Mouse (Mus musculus) midbrain, postnatal 0 days (tissue): ENCODE data around the gene Klhl3. TPM values are rescaled to one million over a fixed set of nuclear protein-coding genes. Genes with fewer than 3 reads are reported as not detected.

Experiments
- ATAC-seq: fragments of 200-750 bp; cut with Nextera tagmentation; 2 replicates; pipeline ENCODE4 v1.8.0; 2017; ENCODE audit warnings: moderate number of reproducible peaks, mild to moderate bottlenecking, moderate TSS enrichment, moderate library complexity; ENCODE audit not compliant: low FRiP score
- DNase-seq: peaks from one replicate; pipeline ENCODE4 v3.0.0-alpha.2; 2015; ENCODE audit warnings: low spot score
- H3K27ac ChIP-seq: fragments of 300-500 bp; sonication (generic); 2 replicates; pipeline ENCODE4 v1.5.1; 2014; ENCODE audit warnings: low read depth, mild to moderate bottlenecking, low read length, mixed read lengths
- H3K27me3 ChIP-seq: fragments of 300-500 bp; sonication (generic); 2 replicates; pipeline ENCODE4 v1.6.1; 2014; ENCODE audit warnings: low read length, control low read depth, mixed read lengths; ENCODE audit not compliant: insufficient read depth
- H3K36me3 ChIP-seq: fragments of 300-500 bp; sonication (generic); 2 replicates; pipeline ENCODE4 v1.6.1; 2014; ENCODE audit warnings: low read length, control low read depth, mixed read lengths; ENCODE audit not compliant: insufficient read depth
- H3K4me1 ChIP-seq: fragments of 300-500 bp; sonication (generic); 2 replicates; pipeline ENCODE4 v1.6.1; 2014; ENCODE audit warnings: mild to moderate bottlenecking, control low read depth, antibody characterized with exemption, low read length, mixed read lengths; ENCODE audit not compliant: insufficient read depth
- H3K4me2 ChIP-seq: fragments of 300-500 bp; sonication (generic); 2 replicates; pipeline ENCODE4 v1.6.1; 2014; ENCODE audit warnings: low read depth, mild to moderate bottlenecking, low read length, mixed read lengths; ENCODE audit not compliant: poor library complexity, severe bottlenecking
- H3K4me3 ChIP-seq: fragments of 300-500 bp; sonication (generic); 2 replicates; pipeline ENCODE4 v1.5.1; 2014; ENCODE audit warnings: low read depth, mild to moderate bottlenecking, low read length, moderate library complexity
- H3K9ac ChIP-seq: fragments of 300-500 bp; sonication (generic); replicated peaks from 2 replicates; pipeline ENCODE4 v1.6.1; 2014; ENCODE audit warnings: mild to moderate bottlenecking, low read length, moderate library complexity, mixed read lengths; ENCODE audit not compliant: poor library complexity, severe bottlenecking
- H3K9me3 ChIP-seq: fragments of 300-500 bp; sonication (generic); 2 replicates; pipeline ENCODE4 v1.6.1; 2016; ENCODE audit warnings: low read length, control low read depth
- CTCF ChIP-seq: IDR thresholded peaks from 2 replicates; pipeline ENCODE4 v1.5.1; 2016; ENCODE audit warnings: antibody characterized with exemption, mild to moderate bottlenecking
- WGBS: fragments of 180-500 bp; shearing (Covaris S2); extraction: QIAGEN DNeasy Blood & Tissue Kit; methylation state at CpG from one replicate; pipeline ENCODE4 v1.1.7; 2014; 5-methylcytosine and 5-hydroxymethylcytosine counted together
- polyA plus RNA-seq: library from polyadenylated mRNA; unstranded; fragments of >200 nt; fragmentation: Nextera tagmentation; extraction: Ambion mirVana; gene quantifications from 2 replicates; pipeline ENCODE4 v1.2.1, GENCODE M21; 2015
- total RNA-seq: library from RNA; depleted of rRNA; stranded (reverse); fragments of >200 nt; gene quantifications from 2 replicates; pipeline ENCODE4 v1.2.3, GENCODE M21; 2014

The Klhl3 gene
- total and polyA plus RNA-seq, 2 experiments from 2014 or later = 11.2 to 13.4 TPM

DNA sequence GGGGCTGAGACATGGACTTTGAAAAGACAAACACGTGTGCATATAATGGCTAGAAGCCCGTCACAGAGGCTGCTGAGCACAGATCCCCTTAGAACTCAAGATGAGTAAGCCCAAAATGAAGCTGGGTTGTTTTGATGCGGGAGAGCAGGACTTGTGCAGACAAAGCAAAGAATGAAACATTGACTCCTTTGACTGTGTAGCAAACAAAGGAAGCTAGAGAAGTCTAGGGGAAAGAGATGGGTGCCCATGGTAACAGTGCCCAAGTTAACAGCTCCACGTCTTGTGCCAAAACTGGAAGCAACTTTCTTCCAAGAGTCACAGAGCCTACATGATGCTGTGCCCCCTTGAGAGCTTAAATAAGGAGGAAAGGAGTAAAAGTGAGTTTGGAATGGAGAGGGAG lies 59.8 kb downstream of the Klhl3 start:
- ATAC-seq = no peak
- Histone ChIP-seq H3K27ac (no peak overlapping the region), H3K27me3 (no peaks in the 10 kb centered on the region), H3K4me1 (no peaks in the 10 kb centered on the region), H3K4me3 (no peak overlapping the region), H3K4me2 (no peak overlapping the region), H3K9ac (no peak overlapping the region), H3K9me3 (no peaks in the 10 kb centered on the region), H3K36me3 (peaks cover 2% of the 10 kb centered on the region; the same call in 1 of the 2 replicates)
- 62% methylated on average over 4 of the region's 4 CpGs for WGBS
- DNase-seq = peak; percentile 53
- no peak for TF ChIP-seq CTCF

DNA sequence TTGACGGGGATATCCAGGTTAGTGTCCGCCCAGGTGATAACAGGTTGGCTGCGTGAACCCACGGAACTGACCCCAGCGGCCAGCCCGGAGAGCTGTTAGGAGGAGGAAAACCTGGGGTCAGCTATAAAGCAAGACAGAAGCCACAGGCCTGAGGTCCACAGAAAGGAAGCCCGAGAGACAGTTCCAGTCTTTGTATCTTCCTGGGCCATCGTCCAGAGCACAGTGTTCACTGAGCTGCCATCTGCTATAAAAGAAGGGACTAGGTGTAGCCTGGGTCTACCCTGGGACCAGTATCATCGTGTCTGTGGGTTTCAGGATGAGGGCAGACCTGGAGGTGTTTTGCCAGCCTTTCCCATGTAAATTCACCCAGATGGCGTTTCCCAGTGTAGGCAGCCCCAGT lies 61.7 kb downstream of the Klhl3 start:
- Histone ChIP-seq H3K9ac (no peak overlapping the region), H3K4me3 (no peak overlapping the region), H3K4me2 (no peak overlapping the region), H3K9me3 (no peaks in the 10 kb centered on the region), H3K27ac (no peak overlapping the region), H3K36me3 (peaks cover 5% of the 10 kb centered on the region; the same call in 1 of the 2 replicates), H3K4me1 (no peaks in the 10 kb centered on the region), H3K27me3 (no peaks in the 10 kb centered on the region)
- WGBS = 84% methylated on average over 10 of the region's 10 CpGs
- no peak for TF ChIP-seq CTCF
- ATAC-seq (no peak), DNase-seq (no peak)

DNA sequence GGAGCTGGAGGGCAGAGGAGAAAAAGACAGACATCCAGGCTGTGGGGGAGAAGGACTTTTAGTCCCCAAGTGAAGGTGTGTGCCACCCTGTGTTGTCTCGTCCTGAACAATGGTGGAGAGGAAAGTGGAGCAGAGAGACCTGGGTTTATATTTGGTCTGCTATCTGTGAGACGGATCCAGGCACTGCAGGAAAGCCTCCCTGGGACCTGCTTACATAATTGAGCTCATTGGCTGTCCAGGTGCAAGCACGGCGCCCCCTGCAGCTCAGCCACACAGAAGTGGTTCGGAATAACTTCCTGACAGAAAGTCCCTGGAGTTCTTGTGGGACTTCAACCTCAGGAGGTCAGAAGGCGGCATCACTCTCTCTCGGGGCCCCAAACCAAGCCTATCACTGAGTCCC lies 62.1 kb downstream of the Klhl3 start:
- no peak for ATAC-seq
- Histone ChIP-seq H3K9me3 (no peaks in the 10 kb centered on the region), H3K4me2 (no peak overlapping the region), H3K9ac (no peak overlapping the region), H3K27ac (no peak overlapping the region), H3K4me3 (no peak overlapping the region), H3K36me3 (peaks cover 5% of the 10 kb centered on the region; the same call in 1 of the 2 replicates), H3K27me3 (no peaks in the 10 kb centered on the region), H3K4me1 (no peaks in the 10 kb centered on the region)
- 63% methylated on average over 7 of the region's 7 CpGs for WGBS
- no peak for DNase-seq
- peak; percentile 27; the same call in 1 of the 2 replicates for TF ChIP-seq CTCF

DNA sequence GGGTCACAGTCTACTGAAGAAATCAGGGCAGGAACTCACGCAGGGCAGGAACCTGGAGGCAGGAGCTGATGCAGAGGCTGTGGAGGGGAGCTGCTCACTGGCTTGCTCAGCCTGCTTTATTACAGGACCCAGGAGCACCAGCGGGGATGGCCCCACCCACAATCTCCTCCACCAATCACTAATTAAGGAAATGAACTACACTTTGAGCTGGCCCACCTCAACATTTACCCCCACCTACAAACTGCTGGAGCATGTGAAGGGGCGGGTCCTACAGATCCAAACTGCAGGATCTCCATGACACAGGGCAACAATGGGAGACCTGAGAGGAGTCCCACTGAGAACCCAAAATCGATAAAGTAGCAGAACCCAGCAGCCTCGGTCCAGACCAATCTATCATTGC lies 64.3 kb downstream of the Klhl3 start:
- Histone ChIP-seq H3K4me2 (no peak overlapping the region), H3K4me1 (no peaks in the 10 kb centered on the region), H3K27me3 (no peaks in the 10 kb centered on the region), H3K27ac (no peak overlapping the region), H3K36me3 (peaks cover 5% of the 10 kb centered on the region; the same call in 1 of the 2 replicates), H3K9me3 (no peaks in the 10 kb centered on the region), H3K4me3 (no peak overlapping the region), H3K9ac (no peak overlapping the region)
- DNase-seq = no peak
- TF ChIP-seq CTCF = no peak
- ATAC-seq = no peak
- 83% methylated on average over 5 of the region's 5 CpGs for WGBS

DNA sequence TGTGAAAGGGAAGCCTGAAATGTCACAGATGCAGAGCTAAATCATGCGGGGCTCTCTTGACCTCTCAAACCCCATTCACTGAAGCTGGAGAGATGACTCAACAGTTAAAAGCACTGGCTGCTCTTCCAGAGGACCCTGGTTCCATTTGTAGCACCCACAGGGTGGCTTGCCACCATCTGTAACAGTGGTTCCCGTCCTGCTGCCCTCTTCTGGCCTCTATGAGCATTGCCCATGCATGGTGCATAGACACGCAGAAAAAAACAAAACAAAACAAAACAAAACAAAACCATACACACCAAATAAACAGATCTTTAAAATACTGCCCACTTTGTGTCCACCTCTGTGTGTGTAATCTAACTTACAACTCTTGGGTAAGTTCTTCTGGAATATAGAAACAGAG lies 65.3 kb downstream of the Klhl3 start:
- no peak for ATAC-seq
- no peak overlapping the region for H3K4me2 ChIP-seq
- TF ChIP-seq CTCF = no peak; the same call in 1 of the 2 replicates
- no peaks in the 10 kb centered on the region for H3K4me1 ChIP-seq
- peaks cover 5% of the 10 kb centered on the region; the same call in 1 of the 2 replicates for H3K36me3 ChIP-seq
- H3K4me3 ChIP-seq = no peak overlapping the region
- WGBS = 88% methylated on average over 3 of the region's 3 CpGs
- H3K27ac ChIP-seq = no peak overlapping the region
- H3K27me3 ChIP-seq = no peaks in the 10 kb centered on the region
- H3K9ac ChIP-seq = no peak overlapping the region
- H3K9me3 ChIP-seq = no peaks in the 10 kb centered on the region
- DNase-seq = no peak

DNA sequence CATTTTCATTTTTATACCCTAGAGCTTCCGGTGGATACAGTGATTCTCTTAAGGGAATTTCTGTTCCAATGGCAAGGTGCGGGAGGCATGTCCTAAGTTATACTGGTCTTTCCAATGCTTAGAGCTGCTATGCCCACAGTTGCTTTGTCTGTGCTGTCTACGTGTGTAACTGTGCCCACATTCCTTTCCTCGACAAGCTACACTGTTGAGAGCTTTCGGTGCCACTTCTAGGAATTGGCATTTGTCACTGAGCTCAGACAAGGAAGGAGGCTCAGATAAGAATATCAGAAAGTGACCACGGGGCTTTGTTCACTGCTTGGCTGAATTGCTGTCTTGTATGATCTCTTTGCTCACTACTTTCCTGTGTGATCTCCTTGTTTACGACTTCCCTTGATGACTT lies 67.2 kb downstream of the Klhl3 start:
- Histone ChIP-seq H3K9me3 (no peaks in the 10 kb centered on the region), H3K36me3 (peaks cover 9% of the 10 kb centered on the region; the same call in 1 of the 2 replicates), H3K27me3 (no peaks in the 10 kb centered on the region), H3K4me2 (no peak overlapping the region), H3K27ac (no peak overlapping the region), H3K4me1 (no peaks in the 10 kb centered on the region), H3K4me3 (no peak overlapping the region), H3K9ac (no peak overlapping the region)
- TF ChIP-seq CTCF = no peak
- no peak for ATAC-seq
- DNase-seq = no peak
- 92% methylated on average over 7 of the region's 7 CpGs for WGBS
